Mouse (Mus musculus) layer of hippocampus, postnatal 36 days (tissue): ENCODE data around the gene Ppm1h. TPM values are rescaled to one million over a fixed set of nuclear protein-coding genes. Genes with fewer than 3 reads are reported as not detected.
"Not testable (repeated sequence)": the region's sequence is repeated elsewhere in the genome, so short reads cannot be mapped to it uniquely, and the experiment has no call there.

ENCODE experiments used
- DNase-seq, 2 experiments: peaks; one replicate each; pipeline ENCODE4 v3.0.0; 2022
- total RNA-seq, 2 experiments: library from RNA; stranded (reverse); gene quantifications; 2 replicates each; pipeline ENCODE4 v1.2.3; 2021

Ppm1h gene
- total RNA-seq, 2 experiments from 2014 or later: 74.1 to 77.7 TPM

DNA sequence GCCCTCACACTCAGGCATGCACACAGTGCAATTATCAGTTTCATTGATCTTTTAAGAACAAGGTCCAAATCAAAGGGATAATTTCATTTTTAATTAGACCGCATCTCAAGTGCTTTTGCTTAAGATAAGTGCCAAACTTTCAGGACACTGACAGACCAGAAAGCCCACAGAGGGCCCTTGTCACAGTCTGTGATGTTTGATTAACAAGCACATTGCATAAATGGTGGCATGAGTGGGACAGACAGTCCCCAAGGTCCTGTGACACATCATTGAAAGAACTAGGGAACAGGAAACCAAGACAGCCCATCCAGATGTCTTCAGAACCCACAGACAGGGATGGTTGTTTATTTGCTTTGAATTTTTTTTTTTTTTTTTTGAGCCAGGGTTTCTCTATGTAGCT lies 221.9 kb downstream of the Ppm1h start:
- DNase-seq: no peak

DNA sequence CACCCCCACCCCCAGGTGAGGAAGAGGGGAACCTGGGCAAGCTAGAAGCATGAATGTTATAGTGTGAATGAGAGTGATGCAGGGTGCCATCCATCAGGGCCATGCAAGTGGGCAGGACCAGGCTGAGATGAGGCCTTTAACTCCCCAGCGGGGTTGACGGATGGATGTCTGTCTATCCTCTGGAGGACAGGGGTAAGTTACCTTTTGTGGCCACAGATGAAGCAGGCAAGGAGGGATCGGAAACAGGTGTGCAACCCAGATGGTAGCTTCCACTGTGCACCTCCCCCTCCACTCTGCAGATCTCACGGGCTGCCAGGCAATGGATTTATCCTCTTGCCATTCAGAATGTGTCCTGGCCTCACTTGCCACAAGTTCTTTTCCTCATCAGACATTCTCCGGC lies 222.8 kb downstream of the Ppm1h start:
- DNase-seq: no peak

DNA sequence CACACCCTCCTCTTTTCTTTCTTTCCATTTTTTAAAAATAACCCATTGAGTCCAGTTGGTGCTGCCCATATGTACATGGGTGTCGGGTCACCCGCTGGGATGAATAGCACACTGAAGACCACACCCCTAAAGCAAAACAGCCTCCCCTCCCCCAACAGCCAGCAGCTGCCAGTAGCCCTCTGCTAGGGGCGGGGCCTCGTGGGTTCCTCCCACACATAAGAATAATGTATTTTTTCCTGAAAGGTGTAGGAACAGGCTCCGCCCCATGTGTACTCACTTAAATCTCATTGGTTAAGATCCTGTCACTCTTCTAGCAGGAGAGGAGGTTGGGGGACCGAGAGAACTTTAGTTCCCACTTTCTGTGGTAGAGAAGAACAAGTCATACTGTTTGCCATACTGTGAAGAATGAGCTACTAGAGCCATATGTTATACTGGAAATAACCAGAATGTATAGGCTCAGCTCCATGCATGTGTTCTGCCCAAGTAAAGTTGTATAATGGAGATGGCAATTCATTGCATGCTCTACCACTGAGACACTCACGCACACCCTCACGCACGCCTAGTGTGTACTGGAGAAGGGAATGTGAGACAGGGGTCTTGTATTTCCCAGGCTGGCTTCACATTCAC lies 231.0 kb downstream of the Ppm1h start:
- DNase-seq: no peak

DNA sequence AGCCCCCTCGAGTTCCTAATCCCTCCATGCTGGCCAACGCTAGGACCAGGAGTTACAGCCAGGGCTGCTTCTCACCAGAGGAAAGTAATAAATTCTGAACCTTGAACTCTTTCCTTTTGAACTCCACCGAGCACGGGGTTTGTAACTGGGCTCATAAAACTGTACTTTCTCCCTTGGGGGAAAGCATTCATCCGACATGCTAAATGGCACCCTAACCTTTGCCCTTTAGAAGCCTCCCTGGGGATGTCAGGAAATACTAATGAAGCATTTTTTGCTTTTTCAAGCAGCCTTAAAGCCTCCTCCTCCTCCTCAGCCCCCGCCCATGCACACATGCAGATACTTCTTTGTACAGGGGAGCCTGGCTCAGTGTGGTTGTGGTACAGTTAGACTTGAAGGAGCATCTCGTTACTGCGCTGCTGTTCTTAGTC lies 232.2 kb downstream of the Ppm1h start:
- DNase-seq: no peak

DNA sequence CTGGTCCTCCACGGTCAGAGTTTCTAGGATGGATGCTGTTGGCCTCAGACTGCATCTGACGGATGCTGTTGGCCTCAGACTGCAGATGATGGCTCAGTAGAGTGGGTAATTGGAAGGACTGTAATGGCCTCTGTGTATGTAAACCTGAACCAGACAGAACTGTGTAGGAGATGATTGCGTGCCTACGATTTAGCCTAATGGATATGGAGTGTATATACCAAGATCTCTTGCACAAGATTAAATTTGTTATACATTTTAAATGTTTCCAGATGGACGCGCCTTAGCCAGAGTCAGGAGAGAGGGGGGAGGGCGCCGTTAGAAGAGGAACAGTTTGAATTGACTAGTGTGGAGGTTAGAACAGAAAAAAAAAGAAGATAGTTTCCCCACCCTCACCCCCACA lies 233.1 kb downstream of the Ppm1h start:
- DNase-seq: no peak

DNA sequence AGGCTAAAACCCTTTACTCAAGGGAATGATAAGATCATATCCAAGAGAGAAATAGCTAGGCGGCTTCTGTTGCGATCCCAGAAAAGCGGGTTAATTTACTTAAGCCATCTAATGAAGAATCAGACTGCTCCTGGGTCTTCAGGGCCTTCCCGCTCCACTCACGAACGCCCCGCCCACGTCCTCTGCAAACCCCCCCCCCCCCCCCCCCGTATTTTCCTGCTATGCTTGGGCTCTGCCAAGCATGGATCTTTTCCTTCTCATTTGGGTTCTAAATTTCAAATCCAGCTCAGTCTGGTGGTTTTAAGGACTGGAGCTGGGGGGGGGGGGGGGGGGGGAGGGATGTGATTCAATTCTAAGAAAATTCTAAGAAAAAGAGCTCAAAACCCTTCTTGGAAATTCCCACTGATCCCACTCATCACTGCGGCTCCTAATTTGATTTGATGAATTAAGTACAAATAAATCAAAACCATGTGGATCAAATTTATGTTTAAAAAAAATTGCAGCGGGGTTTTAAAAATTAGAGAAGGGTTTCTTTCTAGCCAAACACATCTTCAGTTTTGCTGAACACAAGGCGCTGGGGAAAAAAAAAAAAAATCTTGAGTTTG lies 233.6 kb downstream of the Ppm1h start:
- no peak for DNase-seq

DNA sequence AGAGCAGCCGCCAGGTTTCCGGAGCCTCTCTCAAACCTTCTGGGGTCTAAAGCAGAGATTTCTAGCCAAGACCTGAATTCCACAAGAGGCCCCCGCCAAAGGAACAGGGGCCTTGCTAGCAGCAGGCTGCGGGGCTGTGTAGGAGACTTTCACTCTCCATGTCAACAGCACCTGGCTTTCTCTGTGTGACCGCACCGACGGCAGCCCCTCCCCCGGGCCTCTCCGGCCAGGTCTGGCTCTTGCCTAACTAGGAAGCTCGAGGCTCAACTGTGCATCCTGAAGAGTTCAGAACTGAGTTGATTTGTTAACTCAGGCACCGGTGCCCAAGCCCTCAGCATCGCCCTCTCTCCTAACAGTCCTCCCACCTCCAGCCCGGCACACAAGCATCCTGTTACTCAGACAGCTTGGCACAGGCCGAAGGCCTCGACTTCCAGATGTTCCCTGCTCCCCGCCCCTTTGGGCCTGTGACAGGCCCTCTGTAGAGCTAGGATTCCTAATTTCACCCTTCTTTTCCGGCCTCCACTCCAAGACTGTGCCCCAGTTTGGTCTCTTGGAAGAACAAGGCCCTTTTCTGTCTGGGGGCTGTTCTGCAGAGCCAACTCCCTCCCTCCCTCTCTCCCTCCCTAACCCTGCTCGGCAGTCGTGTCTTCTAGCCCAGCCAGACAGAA lies 234.3 kb downstream of the Ppm1h start:
- DNase-seq: peak; percentile 79 to 85

DNA sequence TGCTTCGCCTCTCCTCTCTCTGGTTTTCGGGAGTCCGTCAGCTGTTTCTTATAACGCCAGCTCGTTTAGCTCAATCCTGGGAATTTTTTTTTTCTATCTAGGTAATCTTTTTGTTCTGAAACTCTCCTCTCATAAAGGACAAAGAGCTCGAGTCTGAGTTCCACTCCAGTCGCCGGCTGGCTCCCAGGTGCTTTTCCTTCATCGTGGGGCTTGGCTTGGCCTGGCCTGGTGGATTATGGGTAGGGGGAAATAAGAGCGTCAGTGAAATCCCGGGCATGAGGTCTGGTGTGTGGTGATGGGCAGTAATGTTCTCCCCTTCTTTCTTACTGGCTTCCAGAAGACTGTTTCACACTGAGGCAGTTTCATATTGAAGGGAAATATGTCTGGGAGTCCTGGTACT lies 234.8 kb downstream of the Ppm1h start:
- no peak for DNase-seq

DNA sequence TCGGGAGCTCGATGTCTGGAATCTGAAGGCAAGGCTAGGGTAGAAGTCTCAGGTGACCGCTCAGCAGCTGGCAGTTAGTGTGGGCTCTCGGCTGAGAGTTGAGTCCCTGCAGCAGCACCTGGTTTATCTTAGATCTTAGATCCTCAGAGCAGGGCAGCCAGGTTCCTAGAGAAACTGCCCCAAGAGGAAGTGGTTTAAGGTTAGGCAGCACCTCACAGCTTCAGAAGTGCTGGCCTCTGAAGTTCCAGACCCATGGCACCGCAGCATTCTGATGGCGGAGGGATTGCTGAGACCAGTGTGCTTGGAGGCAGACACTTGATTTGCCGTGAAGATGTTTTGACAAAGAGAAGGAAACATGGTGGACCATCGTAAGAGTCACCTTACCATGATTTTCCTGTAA lies 237.3 kb downstream of the Ppm1h start:
- DNase-seq: no peak

DNA sequence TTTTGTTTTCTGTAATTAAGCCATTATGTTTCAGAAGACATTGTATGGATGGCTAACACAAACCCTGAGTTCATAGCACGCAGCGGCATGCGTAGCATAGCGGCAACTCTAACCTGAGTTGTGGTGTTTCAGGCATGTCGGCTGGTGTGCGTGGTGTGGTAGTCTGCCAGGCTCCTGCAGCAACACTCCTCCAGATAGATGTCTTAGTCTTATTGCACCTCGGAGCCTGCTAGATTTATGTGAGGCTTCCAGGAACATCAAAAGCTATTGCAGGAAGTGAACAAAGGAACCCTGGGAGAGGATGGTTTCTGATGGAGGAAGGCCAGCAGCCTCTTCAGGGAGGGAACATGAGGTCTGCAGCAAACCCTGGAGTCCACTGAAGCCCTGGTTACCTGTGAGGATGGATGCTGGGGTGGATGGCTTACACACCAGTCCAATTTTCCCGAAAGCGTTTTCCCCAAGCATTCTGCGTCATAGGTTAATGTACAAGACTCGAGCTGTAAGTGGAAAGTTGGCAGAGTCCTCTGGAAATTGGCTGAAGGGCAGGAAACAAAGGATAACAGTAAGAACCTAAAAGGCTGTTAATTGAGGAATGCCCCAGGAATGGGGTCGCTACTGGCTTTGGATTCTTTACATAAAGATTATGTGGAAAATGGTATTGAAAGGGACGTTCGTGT lies 239.2 kb downstream of the Ppm1h start:
- no peak for DNase-seq

DNA sequence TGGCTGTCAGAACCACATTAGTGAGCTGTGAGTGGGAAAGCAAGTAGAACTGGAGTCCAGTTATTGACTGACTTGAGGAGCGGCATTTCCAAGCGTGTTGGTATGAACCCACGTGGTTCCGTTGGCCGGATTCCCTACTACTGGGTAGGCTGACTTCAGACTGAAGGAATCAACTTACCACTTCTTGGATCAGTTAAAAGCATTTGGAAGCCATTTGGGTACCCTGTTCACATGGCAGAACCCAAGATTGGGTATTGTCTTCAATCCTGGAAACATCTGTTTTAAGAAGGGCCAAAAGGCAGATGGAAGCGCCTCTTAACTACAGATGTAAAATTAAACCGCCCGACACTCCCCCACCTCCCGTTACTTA lies 239.7 kb downstream of the Ppm1h start:
- no peak for DNase-seq

DNA sequence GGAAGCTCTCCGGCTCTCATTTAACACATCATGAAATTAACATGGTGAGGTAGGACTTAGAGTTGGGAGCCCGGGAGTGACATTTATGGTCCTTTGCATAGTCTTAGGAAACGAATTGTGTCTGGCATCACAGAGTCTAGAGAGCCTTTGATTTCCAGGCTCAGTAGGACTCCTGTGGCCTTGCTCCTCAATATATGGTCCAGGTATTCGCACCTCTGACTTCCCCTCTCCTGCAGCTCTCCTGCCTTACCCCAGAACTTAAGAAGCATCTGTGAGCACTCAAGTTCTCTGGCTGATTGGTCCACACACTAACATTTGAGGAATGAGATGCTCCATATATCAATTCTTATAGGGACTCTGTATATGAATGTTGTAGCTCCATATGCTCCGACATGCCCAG lies 240.2 kb downstream of the Ppm1h start:
- DNase-seq: no peak

DNA sequence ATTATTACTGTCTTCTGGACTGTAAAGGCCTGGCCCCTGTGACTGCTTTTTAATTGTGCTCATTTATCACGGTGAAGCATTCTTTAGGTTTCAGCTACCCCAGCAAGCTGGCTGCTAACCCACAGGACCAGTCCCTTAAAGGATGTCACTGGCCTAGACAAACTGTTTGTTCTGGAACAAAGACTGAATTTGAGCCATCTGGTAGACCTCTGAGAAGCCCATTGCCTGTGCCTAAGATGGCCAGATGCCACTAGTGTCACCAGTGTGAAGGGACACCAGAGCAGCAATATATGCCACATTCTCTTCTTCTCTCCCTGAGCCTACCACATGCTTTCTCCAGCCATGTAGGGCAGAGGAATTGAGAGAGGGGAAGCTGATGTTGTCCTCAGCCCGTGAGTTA lies 240.9 kb downstream of the Ppm1h start:
- no peak for DNase-seq

DNA sequence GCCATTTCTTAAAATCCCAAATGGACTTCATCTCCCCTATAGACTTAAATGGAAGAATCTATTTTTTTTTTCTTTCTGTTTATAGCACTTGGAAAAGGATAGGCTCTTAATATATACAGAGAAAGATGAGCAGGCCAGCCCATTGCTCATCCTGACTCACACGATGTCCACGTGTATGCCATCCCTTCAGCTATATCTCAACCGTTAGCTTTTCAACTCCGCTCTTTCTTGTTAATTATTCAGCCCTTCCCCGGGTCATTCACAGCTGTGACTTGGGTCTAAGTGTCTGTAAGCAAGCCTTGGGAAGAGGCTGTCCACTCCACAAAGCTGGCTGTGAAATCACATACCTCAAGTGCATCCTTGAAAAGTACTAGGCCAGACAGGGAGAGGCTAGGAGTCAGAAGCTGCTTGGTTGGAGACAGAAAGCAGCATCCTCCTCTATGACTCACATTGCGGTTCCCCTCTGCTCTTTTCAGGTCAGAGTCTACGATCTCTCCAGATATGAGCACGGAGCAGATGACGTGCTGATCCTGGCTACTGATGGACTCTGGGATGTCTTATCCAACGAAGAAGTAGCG lies 241.7 kb downstream of the Ppm1h start:
- no peak for DNase-seq

DNA sequence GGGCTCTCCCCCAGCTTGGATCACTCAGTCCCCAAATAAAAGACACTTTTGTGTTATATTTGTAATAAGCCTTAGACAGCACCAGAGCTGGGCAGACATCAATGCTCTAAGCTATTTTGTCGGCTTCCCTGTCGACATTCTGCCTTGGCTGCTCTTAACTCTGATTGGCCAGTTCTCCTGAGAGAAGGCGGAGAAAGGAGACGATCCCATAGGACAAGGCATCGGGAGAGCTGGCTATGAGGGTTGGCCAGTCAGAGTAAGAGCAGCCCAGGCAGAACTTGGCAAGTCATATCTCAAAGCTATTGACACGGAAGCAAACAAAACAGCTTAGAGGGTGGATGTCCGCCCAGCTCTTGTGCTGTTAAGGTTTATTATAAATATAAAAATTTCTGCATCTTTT lies 243.7 kb downstream of the Ppm1h start:
- no peak for DNase-seq

DNA sequence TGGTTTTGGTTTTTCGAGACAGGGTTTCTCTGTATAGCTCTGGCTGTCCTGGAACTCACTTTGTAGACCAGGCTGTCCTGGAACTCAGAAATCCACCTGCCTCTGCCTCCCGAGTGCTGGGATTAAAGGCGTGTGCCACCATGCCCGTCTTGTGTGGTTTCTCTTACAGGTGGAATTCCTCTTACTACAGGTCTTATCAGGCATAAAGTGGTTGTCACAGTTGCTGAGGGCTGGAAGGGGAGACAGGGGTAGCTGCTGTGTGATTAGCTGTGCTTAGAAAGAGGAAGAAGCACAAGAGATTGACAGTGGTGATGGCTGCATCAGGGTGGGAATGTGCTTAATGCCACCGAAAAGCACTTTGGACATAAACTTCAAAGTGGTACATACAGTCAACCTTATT lies 246.0 kb downstream of the Ppm1h start:
- not testable (repeated sequence) for DNase-seq

DNA sequence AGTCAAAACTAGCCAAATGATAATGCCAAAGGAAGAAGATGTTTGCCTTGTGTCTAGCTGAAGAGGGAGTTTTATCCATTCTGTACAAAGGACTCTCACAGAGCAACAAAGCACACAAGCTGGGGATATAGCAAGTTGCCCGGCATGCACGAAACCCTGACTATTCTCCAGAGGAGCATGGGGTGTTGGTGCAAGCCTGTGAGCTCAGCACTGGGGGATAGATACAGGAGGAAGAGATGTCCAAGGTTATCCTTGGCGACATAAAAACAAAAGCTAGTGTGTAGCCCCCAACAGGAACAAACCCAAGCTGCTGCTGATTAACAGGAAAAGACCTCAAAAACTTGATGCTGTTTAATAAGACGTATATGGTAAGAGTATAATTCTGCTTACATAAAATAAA lies 247.7 kb downstream of the Ppm1h start:
- DNase-seq: no peak

DNA sequence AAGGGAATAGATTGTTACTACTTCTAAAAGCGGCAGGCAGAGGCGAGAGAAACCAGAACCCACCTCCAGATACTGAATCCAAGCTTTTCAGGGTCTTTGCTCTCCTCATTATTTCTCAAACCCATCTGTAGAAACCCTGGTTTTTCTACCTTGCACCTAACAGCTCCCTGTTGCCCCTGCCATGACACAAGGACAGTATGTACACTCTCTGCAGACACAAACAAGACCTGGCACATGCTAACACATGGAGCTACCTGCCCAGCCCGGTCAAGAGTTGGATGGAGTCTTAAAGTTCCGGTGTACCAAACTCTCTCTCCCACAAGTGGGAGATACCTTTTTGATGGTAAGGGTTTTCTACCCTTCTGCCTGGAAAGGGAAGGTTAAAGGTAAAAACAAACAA lies 252.0 kb downstream of the Ppm1h start:
- DNase-seq: no peak

DNA sequence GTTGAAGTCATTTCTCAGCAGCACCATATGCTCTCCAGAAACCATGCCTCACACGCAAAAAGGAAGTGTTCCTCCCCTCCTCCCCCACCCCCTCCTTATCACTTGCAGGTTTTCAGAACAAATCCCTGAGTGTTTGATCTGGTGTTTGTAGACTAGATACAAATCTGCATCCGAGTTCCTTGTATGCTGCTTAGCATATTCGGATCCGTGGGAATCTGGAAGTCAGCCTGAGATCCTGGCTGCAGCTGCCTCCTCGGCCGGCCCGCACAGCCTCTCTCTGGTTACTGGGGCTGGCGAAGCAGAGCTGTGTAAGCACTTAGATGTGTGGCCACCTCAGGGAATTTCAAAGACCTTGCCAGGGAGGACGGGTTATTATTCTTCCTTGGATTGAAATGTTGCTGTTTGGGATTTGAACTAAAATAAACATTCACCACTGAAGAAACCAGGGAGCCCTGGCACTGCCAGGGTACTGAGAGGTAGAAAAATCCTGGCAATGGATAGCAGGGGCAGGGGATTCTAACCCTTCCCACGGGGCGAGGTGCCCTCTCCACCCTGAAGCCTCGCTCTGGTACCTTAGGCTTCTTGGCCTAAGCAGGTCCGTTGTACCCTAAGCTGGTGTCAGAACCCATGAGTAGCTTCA lies 252.8 kb downstream of the Ppm1h start:
- DNase-seq: peak; percentile 57 to 58

DNA sequence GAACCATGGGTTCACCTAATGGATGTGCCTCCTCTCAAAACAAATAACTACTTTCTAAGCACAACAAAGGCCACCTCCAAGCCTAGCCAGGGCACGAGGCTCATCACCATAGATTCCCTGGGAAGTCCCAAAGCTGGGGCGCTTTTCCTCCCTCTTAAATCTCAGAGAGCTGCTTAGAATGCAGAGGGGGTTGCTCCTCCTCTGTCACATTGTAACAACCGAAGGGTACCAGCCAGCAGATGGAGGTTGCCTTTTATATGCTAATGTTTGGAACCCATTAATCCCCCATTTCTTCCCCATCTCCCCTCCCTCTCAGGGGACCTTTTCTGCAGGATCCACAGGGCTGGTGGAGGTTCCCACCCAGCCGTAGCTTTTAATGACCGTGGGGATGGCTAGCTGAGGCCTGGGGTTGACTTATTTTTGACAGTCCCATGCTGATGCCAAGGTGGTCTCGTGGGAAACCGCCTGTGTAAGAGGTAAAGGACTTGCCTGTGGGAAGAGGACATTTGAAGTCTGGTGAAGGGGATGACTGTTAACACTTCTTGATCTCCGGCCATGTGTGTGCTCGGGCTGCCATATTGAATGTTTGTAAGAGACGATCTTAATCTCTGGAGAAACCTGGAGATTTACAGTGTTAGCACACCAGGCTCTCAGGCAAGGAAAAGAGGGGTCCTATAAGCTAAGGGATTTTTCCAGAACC lies 253.4 kb downstream of the Ppm1h start:
- no peak for DNase-seq

DNA sequence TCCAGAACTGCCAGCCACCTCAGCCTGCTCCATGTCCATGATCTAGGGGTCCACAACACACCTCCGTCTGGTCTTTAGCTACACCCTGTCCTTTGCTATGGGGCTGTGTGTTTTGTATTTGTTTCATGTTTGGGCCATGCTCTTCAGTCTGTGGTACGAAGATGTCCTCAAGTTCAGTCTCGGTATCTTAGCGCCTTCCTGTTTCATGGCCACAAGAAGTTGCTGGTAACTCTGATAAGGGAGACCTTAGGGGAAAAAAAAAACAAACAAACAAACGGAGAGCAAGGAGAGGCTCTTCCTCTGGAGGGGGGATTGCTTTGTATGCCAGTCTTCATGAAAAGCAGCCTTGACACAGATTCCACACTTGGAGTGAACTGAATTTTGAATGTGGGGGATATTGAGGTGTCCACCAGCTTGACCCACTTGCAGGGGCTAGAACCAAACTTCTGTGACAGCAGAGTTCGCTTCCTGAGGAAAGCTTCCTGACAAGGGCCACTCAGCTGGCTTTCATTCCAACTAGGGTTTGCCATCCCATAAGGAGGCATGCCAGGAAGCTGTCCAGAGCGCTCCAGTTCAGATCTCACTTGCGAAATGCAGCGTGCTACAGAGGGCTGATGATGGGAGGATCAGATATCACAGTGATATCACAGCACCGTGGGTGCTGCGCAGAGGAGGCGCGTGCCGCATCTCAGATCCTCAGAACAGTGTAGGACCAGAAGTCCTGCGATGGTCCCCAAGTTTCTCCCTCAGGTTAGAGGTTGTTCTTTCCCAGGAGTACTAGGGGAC lies 254.7 kb downstream of the Ppm1h start:
- no peak for DNase-seq
